Mouse (Mus musculus) kidney, adult 2 months (tissue): ENCODE results near the gene Psmb1.

Source experiments
- CTCF ChIP-seq: fragments of 200-500 bp; conservative IDR thresholded peaks from 2 replicates; pipeline ENCODE4 v1.5.1; 2011; ENCODE audit warnings: low read depth, mild to moderate bottlenecking, control low read depth, low read length, moderate library complexity, mixed read lengths; ENCODE audit not compliant: insufficient read depth, insufficient read length
- POLR2A ChIP-seq: fragments of 200-500 bp; IDR thresholded peaks from one replicate; pipeline ENCODE4 v1.6.1; 2011; ENCODE audit warnings: low read depth, low read length, control low read depth

GRCm38 (mm10) chr17:15535943-15536342 lies 36.4 kb upstream of the Psmb1 start:
- TF ChIP-seq CTCF = no peak
- TF ChIP-seq POLR2A = no peak
